Mouse (Mus musculus) adrenal gland, adult 8-10 months (tissue): Measurements from ENCODE around the gene Atxn1. TPM values are rescaled to one million over a fixed set of nuclear protein-coding genes. Genes with fewer than 3 reads are reported as not detected.
A peak's percentile ranks its signal among the peaks of the same experiment; 100 is the strongest.

Experiments used
- DNase-seq: peaks from one replicate; pipeline ENCODE4 v3.0.0; 2022
- total RNA-seq, 4 experiments: library from RNA; stranded (reverse); gene quantifications; 2 replicates each; pipeline ENCODE4 v1.2.4; 2022

Atxn1 gene
- total RNA-seq, 4 experiments from 2014 or later, result 32.0 to 59.9 (median 48.1) TPM

- no peak for DNase-seq
Observed at GRCm38 (mm10) chr13:45622871-45623546, 341.8 kb downstream of the Atxn1 start.

GRCm38 (mm10) chr13:45620687-45621086 is 344.1 kb downstream of the Atxn1 start:
- no peak for DNase-seq

- DNase-seq, result no peak
Observed at GRCm38 (mm10) chr13:45620281-45620680, 344.5 kb downstream of the Atxn1 start.

- no peak for DNase-seq
Observed at GRCm38 (mm10) chr13:45617988-45618387, 346.8 kb downstream of the Atxn1 start.

GRCm38 (mm10) chr13:45614762-45615161 is 350.0 kb downstream of the Atxn1 start:
- DNase-seq, result no peak

- DNase-seq, result no peak
Observed at GRCm38 (mm10) chr13:45613346-45613745, 351.5 kb downstream of the Atxn1 start.

DNA sequence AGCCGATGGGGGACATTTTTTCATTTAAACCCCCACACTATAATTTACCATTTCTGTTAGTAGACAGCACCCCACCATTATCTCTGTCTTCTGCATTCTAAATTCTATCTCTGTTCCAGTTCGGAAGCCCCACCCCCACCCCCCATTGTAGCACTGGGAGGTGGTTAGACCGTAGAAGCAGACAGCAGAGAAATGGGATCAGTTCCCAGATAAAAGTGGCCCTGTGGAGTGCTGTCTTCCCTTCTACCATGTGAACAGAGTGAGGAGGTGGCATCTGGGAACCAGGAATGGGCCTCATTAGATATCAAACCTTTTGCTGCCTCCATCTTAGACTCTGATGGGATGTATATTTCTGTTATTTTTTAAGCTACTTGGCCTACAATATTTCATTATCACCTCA is 353.3 kb downstream of the Atxn1 start:
- no peak for DNase-seq

- DNase-seq, result no peak
Observed at GRCm38 (mm10) chr13:45609461-45609860, 355.3 kb downstream of the Atxn1 start.

DNA sequence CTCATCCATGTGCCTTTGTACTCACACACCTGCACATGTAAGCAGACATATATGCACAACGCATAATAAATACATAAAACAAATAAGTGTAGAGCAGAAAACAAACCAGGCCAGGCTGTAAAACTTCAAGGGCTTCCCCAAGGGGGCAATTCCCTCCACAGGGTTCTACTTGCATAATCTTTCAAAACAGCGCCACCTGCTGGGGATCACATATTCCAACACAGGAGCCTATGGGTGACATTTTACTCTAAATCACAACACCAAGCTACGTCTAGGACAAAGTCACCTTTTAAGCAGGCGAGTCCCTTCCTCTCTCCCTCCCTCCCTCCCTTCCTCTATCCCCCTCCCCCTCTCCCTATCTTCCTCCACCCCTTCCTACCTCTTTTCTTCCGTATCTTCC is 356.2 kb downstream of the Atxn1 start:
- no peak for DNase-seq

DNA sequence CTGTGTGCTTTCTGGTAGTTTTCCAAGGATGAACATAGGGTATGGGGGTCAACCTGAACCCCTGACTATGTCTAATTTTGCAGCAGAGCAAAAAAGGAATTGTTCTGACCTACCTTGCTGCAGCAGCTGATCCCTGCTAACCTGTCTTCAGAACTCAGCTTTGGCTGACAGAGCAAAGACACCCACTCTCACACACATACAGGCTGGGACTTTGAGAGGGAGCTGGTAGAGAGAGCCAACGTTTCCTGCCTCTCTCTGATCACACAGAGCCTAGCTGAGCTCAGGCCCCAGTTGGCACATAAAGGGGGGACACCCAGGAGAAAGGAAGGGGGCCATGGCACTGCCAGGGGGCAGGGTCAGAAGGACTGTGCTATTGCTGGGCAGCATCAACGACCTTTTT is 356.9 kb downstream of the Atxn1 start:
- no peak for DNase-seq

DNA sequence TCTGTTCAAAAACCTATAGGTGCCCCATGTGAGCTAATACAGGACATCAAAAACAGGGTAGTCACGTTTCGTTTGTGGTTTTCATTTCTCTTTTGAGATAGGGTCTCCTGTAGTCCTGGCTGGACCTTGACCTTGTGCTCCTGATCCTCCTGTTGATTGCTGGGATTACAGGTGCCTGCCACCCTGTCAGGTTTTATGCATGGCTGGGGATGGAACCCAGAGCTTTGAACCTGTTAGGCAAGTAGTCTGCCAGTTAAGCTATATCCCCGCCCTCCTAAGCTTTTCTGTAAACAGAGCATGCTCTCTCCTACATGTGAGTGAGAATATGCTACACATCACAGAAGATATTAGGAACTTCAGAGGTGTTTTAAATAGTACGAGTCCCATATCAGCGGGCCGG is 361.2 kb downstream of the Atxn1 start:
- no peak for DNase-seq

GRCm38 (mm10) chr13:45600443-45600842 is 364.4 kb downstream of the Atxn1 start:
- no peak for DNase-seq

DNA sequence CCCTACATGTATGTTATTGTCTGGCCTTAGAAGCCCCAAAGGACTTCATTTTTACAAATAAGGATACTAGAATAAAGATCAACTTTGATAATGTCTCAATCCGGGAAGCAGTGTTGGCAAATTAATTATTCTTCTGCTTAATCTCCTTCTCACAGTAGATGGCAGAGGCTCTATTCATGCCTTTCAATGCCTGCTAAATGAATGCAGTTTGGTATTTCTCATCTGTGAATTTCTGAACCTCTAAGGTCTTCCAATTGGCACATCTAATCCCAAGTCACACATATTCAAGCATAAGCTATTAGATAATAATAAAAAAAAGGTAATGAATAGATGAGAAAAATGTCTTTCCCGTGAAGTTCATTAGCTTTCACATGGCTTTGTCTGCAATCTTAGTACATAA is 365.0 kb downstream of the Atxn1 start:
- DNase-seq, result no peak

DNA sequence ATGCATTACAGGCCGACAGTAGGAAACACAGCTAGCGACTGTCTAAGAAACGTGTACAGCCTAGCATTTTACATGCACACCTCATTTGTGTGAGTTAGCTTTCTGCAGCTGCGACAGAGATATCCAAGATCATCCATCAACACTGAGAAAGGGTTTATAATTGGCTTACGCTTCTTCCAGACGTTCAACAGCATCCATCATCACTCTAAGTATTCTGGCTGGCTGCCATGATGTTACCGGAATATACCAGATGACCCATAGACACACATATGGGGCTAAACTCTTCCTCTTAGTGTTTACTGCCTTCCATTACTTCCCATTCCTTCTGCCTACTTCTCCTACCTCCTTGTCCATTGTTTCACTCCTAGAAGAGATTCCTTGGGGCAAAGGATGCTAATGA is 369.4 kb downstream of the Atxn1 start:
- DNase-seq, result no peak

DNA sequence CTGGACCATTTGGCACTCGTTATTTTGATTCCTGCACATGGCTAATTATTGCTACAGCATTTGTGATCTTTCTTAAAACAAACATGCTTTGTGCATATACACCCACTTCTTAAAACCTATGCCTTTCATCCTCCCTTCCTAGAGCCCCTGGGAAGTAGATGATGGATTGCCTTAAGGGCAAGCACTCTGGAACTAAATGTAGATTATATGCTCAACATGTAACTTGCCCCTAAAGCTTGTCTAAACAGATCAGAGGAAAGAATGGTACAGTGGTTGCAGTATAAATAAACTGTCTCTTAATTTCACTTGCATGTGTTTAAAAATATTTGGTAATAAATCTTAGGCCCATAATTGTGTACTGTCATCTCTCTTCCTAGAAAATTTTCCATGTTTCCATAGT is 370.9 kb downstream of the Atxn1 start:
- no peak for DNase-seq

DNA sequence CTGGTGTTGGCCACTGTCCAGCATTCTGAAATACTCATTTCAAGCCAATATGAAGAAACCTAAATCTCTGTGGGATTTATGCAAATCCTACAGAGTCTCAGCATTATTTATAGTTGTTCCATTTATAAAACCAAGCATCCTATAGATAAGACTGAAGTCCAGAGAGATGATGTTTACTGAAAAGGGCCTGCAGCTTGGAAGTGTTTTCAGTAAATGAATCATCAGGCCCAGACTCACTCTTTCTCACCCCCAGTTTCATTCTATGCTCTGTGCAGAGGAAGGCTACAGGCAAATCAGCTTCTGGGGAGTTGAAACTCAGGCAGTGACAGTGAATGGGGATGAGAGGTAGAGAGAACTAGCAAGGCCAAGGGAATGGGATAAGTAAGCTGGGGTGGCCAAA is 373.9 kb downstream of the Atxn1 start:
- no peak for DNase-seq

DNA sequence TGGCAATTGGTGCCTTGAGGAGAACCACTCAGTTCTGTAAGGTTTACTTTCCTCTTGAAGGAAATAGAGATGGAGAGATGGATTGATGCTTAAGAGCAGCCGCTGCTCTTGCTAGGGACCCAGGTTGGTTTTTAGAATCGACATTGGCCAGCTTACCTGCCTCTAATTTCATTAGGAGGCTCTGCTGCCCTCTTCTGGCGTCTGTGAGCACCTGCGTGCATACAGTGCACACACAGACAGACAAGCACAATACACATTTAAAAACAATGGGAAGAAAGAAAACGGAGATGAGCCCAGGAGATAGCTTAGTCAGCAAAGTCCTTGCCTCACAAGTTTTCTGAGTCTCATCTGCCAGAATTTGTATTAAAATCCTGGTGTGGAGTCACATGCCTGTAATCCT is 381.7 kb downstream of the Atxn1 start:
- no peak for DNase-seq

DNA sequence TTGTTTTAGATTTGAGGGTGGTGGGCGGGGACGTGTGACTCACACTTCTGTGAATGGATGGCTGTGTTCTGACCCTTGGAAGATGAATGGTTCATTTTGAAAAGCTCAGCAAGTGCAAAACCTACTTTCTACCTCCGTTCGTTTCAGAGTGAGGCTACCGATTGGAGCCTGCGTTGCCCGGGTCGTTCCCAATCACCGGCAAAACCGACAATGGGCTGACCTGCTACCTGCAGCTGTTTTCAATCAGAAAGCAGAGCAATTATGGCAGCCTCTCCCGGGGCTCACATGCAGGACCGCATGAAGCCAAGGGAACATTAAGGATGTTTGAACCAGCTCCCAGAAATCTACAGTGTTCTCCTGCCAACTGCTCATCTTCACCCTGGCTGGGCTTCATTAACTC is 382.5 kb downstream of the Atxn1 start:
- DNase-seq, result no peak

- no peak for DNase-seq
Observed at GRCm38 (mm10) chr13:45579751-45580150, 385.1 kb downstream of the Atxn1 start.

- no peak for DNase-seq
Observed at GRCm38 (mm10) chr13:45577784-45578183, 387.0 kb downstream of the Atxn1 start.

DNA sequence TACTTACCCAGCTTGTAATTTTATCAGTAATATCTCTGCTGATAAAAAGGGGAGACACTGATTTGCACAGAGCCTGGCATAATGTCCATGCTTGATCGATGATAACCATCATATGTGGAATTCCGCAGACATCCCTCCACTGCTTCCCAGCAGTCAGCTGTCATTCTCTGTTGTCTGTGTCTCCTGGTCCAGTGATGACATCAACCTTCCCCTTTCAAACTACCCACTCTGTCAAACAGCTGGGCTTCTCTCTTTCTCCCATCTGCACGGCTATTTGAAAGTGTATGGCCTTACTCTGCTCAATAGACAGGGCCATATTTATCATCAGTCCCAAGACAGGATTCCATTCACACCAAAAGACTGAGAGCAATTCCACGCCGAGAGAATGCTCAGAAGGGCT is 387.4 kb downstream of the Atxn1 start:
- DNase-seq, result no peak

DNA sequence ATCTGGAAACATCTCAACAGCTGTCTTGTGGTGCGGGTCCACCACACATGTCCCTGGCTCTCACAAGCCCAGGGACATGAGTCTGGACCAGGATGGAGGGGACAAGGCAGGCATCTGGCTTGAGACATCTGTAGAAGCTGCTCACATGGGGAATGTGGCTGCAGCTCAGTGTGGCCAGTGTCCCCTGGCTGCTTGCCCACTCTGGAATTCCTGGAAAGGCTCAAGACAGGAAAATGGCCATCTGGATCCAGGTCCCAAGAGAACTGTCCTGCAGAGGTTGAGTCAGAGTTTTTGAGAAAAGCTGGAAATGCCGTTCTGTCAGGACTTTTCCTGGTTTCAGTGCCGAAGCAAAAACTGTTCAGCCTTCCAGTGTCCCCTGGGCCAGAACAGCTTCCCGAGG is 388.6 kb downstream of the Atxn1 start:
- peak; percentile 55 for DNase-seq

GRCm38 (mm10) chr13:45572768-45573167 is 392.0 kb downstream of the Atxn1 start:
- DNase-seq, result no peak

- peak; percentile 45 for DNase-seq
Observed at GRCm38 (mm10) chr13:45571795-45572262, 393.0 kb downstream of the Atxn1 start.

GRCm38 (mm10) chr13:45569932-45570331 is 394.9 kb downstream of the Atxn1 start:
- DNase-seq, result no peak
